Mouse (Mus musculus): ENCODE results near the gene Hdac10. TPM values are rescaled to one million over a fixed set of nuclear protein-coding genes. Genes with fewer than 3 reads are reported as not detected.
A peak's percentile ranks its signal among the peaks of the same experiment; 100 is the strongest.

Gene Hdac10
- polyA plus RNA-seq, 1 experiment = 11.7 TPM

DNA sequence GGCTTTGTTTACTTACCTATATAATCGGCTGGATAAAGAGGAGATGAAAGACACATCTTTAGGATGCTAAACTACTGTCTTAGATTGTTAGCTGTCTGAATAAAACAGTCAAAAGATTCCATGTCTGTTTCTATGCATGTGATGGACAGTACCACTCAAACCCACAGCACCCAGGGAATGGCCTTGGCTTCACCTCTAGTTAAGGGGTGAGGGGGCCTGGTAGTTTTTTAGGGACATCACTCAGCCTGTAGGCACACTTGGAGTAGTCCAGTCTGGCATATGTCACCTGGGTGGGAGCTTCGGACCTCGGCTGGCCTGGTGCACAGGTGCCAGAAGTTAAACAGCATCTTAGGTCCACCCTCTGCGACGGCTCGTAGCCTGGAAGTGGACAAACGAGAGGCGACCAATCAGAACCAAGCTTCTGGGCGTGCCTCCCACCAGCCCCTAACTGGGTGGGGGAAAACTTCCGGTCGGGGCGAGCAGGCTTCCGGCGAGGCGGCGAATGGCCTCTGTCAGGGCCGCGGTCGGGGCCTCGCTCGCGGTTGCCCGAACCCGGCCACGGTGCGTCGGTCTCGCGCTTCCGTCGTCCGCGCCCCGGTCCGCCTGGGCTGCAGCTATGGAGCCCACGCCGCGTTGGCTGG, 39.8 kb downstream of the Hdac10 start, which contains the start of gene Selenoo:
Gene Selenoo (plus strand): TSS at position 478 of the 641 bp plus-strand sequence.
- Histone ChIP-seq H3K79me2 (ENCODE audit: control insufficient read depth, insufficient read depth) (peaks cover 8% of the 10 kb centered on the region), H3K27me3 (ENCODE audit: control insufficient read depth, insufficient read depth, insufficient read length) (no peaks in the 10 kb centered on the region), H3K36me3 (ENCODE audit: control insufficient read depth, insufficient read depth) (peaks cover 23% of the 10 kb centered on the region), H3K4me3 (peak within 1 kb of the TSS; percentile 43), H3ac (ENCODE audit: control insufficient read depth, insufficient read length) (peak within 1 kb of the TSS; percentile 86), H3K4me2 (ENCODE audit: low read depth) (peak within 1 kb of the TSS; percentile 99)
- TF ChIP-seq MAX (IDR thresholded peaks at IDR 0.05; ENCODE audit: low read depth) (no peak), TCF12 (IDR thresholded peaks at IDR 0.05; ENCODE audit: insufficient read depth, poor library complexity, severe bottlenecking) (no peak), REST (IDR thresholded peaks at IDR 0.05; ENCODE audit: insufficient read depth, insufficient read length) (peak; percentile 12), USF1 (IDR thresholded peaks at IDR 0.05; ENCODE audit: low read depth) (no peak), SRF (IDR thresholded peaks at IDR 0.05; ENCODE audit: control insufficient read depth, insufficient read length, low read depth) (no peak), POLR2AphosphoS2 (IDR thresholded peaks at IDR 0.05; ENCODE audit: insufficient read length, low read depth) (peak; percentile 98), E2F4 (IDR thresholded peaks at IDR 0.05; ENCODE audit: insufficient read depth) (no peak), POLR2A (IDR thresholded peaks at IDR 0.05; ENCODE audit: insufficient read length, low read depth) (peak; percentile 99), CEBPB (IDR thresholded peaks at IDR 0.05; ENCODE audit: insufficient read depth, poor library complexity, severe bottlenecking) (no peak), MYOG (IDR thresholded peaks at IDR 0.05; ENCODE audit: control insufficient read depth in 1 of 3, insufficient read depth in 1 of 3, insufficient read length in 2 of 3, low read depth in 2 of 3) (peak in 1 of 3 experiments; percentile 30), TCF3 (IDR thresholded peaks at IDR 0.05; ENCODE audit: insufficient read length, low read depth) (peak; percentile 30), MYOD1 (IDR thresholded peaks at IDR 0.05; ENCODE audit: control insufficient read depth in 1 of 3, insufficient read length in 2 of 3, low read depth in 2 of 3) (peak in 1 of 3 experiments; percentile 31)

DNA sequence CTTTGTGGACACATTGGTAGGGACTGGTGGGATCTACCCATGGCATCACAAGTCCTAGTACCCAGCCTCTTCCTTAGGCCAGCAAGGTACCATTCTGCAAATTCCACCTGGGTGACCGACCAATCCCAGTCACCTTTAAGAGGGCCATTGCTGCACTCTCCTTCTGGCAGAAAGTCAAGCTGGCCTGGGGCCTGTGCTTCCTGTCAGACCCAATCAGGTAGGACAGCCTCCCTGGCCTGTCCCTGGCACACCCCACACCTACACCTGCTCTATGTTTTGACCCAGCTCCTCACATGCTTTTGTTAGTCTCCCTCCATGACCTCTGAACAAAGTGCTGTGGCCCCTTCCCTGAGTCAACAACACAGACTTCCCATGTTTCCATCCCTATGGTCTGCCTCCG, 43.7 kb downstream of the Hdac10 start:
- H3K4me3 ChIP-seq = no peak overlapping the region
- no peak for TF ChIP-seq POLR2A (IDR thresholded peaks at IDR 0.05; ENCODE audit: insufficient read length, low read depth)
- TF ChIP-seq MYOD1 (IDR thresholded peaks at IDR 0.05; ENCODE audit: control insufficient read depth in 1 of 3, insufficient read length in 2 of 3, low read depth in 2 of 3) = no peak
- TF ChIP-seq E2F4 (IDR thresholded peaks at IDR 0.05; ENCODE audit: insufficient read depth) = no peak
- TF ChIP-seq REST (IDR thresholded peaks at IDR 0.05; ENCODE audit: insufficient read depth, insufficient read length) = no peak
- no peak for TF ChIP-seq MYOG (IDR thresholded peaks at IDR 0.05; ENCODE audit: control insufficient read depth in 1 of 3, insufficient read depth in 1 of 3, insufficient read length in 2 of 3, low read depth in 2 of 3)
- TF ChIP-seq CEBPB (IDR thresholded peaks at IDR 0.05; ENCODE audit: insufficient read depth, poor library complexity, severe bottlenecking) = no peak
- TF ChIP-seq USF1 (IDR thresholded peaks at IDR 0.05; ENCODE audit: low read depth) = no peak
- no peak for TF ChIP-seq POLR2AphosphoS2 (IDR thresholded peaks at IDR 0.05; ENCODE audit: insufficient read length, low read depth)
- no peak for TF ChIP-seq TCF3 (IDR thresholded peaks at IDR 0.05; ENCODE audit: insufficient read length, low read depth)
- TF ChIP-seq TCF12 (IDR thresholded peaks at IDR 0.05; ENCODE audit: insufficient read depth, poor library complexity, severe bottlenecking) = no peak
- TF ChIP-seq SRF (IDR thresholded peaks at IDR 0.05; ENCODE audit: control insufficient read depth, insufficient read length, low read depth) = no peak
- no peak for TF ChIP-seq MAX (IDR thresholded peaks at IDR 0.05; ENCODE audit: low read depth)
- H3K79me2 ChIP-seq (ENCODE audit: control insufficient read depth, insufficient read depth) = peaks cover 10% of the 10 kb centered on the region
- peaks cover 30% of the 10 kb centered on the region for H3K36me3 ChIP-seq (ENCODE audit: control insufficient read depth, insufficient read depth)
- no peak overlapping the region for H3ac ChIP-seq (ENCODE audit: control insufficient read depth, insufficient read length)
- no peak overlapping the region for H3K4me2 ChIP-seq (ENCODE audit: low read depth)
- no peaks in the 10 kb centered on the region for H3K27me3 ChIP-seq (ENCODE audit: control insufficient read depth, insufficient read depth, insufficient read length)

DNA sequence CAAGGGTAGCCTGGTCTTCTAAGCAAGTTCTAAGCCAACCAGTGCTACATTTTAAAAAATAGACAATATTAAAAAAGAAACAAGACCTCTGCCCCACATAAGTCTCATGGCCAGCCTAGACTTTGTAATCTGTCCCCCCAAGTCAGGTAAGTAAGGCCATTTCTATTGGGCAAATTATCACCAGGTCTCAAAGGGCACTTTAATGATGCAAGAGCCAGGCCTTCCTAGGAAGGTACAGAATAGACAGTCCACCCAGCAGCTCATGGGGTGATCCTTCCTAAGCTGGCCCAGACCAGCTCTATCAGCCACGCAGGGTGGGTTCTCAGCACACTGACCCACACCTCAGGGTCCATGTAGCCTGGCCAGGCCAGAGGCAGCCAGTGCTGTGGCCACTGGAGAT, 44.6 kb downstream of the Hdac10 start:
- Histone ChIP-seq H3K4me2 (ENCODE audit: low read depth) (no peak overlapping the region), H3K4me3 (no peak overlapping the region), H3ac (ENCODE audit: control insufficient read depth, insufficient read length) (no peak overlapping the region), H3K27me3 (ENCODE audit: control insufficient read depth, insufficient read depth, insufficient read length) (no peaks in the 10 kb centered on the region), H3K79me2 (ENCODE audit: control insufficient read depth, insufficient read depth) (peaks cover 15% of the 10 kb centered on the region), H3K36me3 (ENCODE audit: control insufficient read depth, insufficient read depth) (peaks cover 30% of the 10 kb centered on the region)
- TF ChIP-seq CEBPB (IDR thresholded peaks at IDR 0.05; ENCODE audit: insufficient read depth, poor library complexity, severe bottlenecking) = no peak
- TF ChIP-seq E2F4 (IDR thresholded peaks at IDR 0.05; ENCODE audit: insufficient read depth) = no peak
- no peak for TF ChIP-seq MAX (IDR thresholded peaks at IDR 0.05; ENCODE audit: low read depth)
- TF ChIP-seq REST (IDR thresholded peaks at IDR 0.05; ENCODE audit: insufficient read depth, insufficient read length) = no peak
- no peak for TF ChIP-seq SRF (IDR thresholded peaks at IDR 0.05; ENCODE audit: control insufficient read depth, insufficient read length, low read depth)
- TF ChIP-seq MYOG (IDR thresholded peaks at IDR 0.05; ENCODE audit: control insufficient read depth in 1 of 3, insufficient read depth in 1 of 3, insufficient read length in 2 of 3, low read depth in 2 of 3) = no peak

DNA sequence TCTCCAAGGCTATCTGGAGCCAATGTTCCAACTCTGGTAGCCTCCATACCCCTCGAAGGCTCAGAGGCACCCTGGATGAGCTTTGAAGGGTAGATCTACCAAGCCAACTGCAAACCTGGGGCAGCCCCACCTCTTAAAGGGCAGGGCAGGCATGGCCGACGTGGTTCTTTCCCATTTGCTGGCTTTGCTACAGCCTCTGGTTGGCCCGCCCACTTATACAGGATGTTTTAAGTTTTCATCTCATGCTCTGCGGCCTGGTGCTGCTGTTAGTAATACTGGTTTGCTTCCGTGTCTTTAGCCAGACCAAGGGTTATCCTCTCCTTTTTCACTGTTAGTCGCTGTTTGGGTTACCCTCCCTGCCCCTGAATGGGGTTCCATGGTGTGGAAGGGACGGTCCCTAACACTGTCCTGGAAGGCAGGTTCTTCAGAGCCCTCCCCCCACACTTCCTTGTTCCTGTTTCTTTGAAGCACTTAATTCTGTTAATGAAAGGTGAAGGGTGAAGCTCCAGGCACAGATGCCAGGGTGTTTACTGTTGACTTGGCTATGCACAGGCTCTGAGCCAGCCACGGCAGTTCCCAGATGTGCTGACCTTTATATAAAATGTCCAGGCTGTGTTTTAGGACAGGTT, 50.2 kb downstream of the Hdac10 start:
- TF ChIP-seq SRF (IDR thresholded peaks at IDR 0.05; ENCODE audit: control insufficient read depth, insufficient read length, low read depth) = no peak
- no peak for TF ChIP-seq USF1 (IDR thresholded peaks at IDR 0.05; ENCODE audit: low read depth)
- TF ChIP-seq MYOD1 (IDR thresholded peaks at IDR 0.05; ENCODE audit: control insufficient read depth in 1 of 3, insufficient read length in 2 of 3, low read depth in 2 of 3) = no peak
- no peak for TF ChIP-seq POLR2A (IDR thresholded peaks at IDR 0.05; ENCODE audit: insufficient read length, low read depth)
- TF ChIP-seq MYOG (IDR thresholded peaks at IDR 0.05; ENCODE audit: control insufficient read depth in 1 of 3, insufficient read depth in 1 of 3, insufficient read length in 2 of 3, low read depth in 2 of 3) = no peak
- TF ChIP-seq REST (IDR thresholded peaks at IDR 0.05; ENCODE audit: insufficient read depth, insufficient read length) = no peak
- TF ChIP-seq TCF12 (IDR thresholded peaks at IDR 0.05; ENCODE audit: insufficient read depth, poor library complexity, severe bottlenecking) = no peak
- no peak for TF ChIP-seq CEBPB (IDR thresholded peaks at IDR 0.05; ENCODE audit: insufficient read depth, poor library complexity, severe bottlenecking)
- no peak for TF ChIP-seq E2F4 (IDR thresholded peaks at IDR 0.05; ENCODE audit: insufficient read depth)
- no peak for TF ChIP-seq MAX (IDR thresholded peaks at IDR 0.05; ENCODE audit: low read depth)
- H3K4me3 ChIP-seq = peak overlapping the region; percentile 87
- H3K27me3 ChIP-seq (ENCODE audit: control insufficient read depth, insufficient read depth, insufficient read length) = no peaks in the 10 kb centered on the region
- no peak overlapping the region for H3ac ChIP-seq (ENCODE audit: control insufficient read depth, insufficient read length)
- peaks cover 10% of the 10 kb centered on the region for H3K36me3 ChIP-seq (ENCODE audit: control insufficient read depth, insufficient read depth)
- H3K79me2 ChIP-seq (ENCODE audit: control insufficient read depth, insufficient read depth) = peaks cover 44% of the 10 kb centered on the region
- peak overlapping the region; percentile 88 for H3K4me2 ChIP-seq (ENCODE audit: low read depth)
